16 mouse cellular contexts compared by ENCODE assay signal in the genomic region with DNA sequence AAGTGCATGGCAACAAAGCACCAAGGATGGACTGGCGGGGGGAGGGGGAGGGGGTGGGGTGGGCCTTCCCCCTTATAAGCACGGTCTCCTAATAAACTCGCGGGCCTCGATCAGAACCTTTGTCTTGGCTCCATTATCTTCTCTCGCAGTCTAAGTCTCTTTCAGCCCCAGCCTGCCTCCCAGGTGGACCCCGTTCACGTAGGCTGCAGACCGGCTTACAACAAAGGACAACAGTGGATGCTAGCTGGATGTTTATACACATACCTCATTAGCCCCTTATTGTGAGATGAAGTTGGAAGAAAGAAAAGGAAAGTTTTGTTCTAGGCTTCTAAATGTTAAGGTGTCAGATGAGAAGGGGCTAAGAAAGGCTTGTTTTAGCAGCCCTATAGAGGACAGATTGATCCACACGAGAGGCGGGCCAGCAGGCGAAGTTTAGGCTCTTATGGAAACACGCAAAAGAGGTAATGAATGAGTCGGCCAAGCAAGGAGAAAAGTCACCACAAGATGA.
DNase-seq lines count a peak whose midpoint lies in the region; ATAC-seq lines count a peak whose summit lies in the region.
"Had no signal": no experiment of that assay in that cellular context is flagged by ENCODE, and none has a peak within 500 bp of the region (broad histone marks: within the 10 kb centered on the region; RNA-seq: fewer than 3 reads in every experiment).

No protein-coding gene starts in this region.

- no peak overlapping the region for H3K27ac ChIP-seq in kidney, embryonic 16.5 days (ENCODE audit: low read length)
- no peak overlapping the region for H3K27ac ChIP-seq in forebrain, embryonic 15.5 days (replicated peaks)
- H3K27ac ChIP-seq in limb, embryonic 13.5 days, result no peak overlapping the region
- H3K27ac ChIP-seq in neural tube, embryonic 14.5 days (ENCODE audit: low read depth, low read length), result no peak overlapping the region
- H3K27ac ChIP-seq: intestine, embryonic 15.5 days; lung, embryonic 15.5 days had no signal

- no peak overlapping the region for H3K9ac ChIP-seq in kidney, embryonic 16.5 days (replicated peaks; ENCODE audit: low read length)
- H3K9ac ChIP-seq in forebrain, embryonic 15.5 days (replicated peaks), result no peak overlapping the region
- H3K9ac ChIP-seq in limb, embryonic 13.5 days, result no peak overlapping the region
- H3K9ac ChIP-seq in neural tube, embryonic 14.5 days (replicated peaks; ENCODE audit: low read depth, low read length), result no peak overlapping the region
- H3K9ac ChIP-seq: intestine, embryonic 15.5 days; lung, embryonic 15.5 days had no signal

- no peaks in the 10 kb centered on the region for H3K9me3 ChIP-seq in kidney, embryonic 16.5 days (ENCODE audit: low read length)
- H3K9me3 ChIP-seq in forebrain, embryonic 15.5 days, result no peaks in the 10 kb centered on the region
- no peaks in the 10 kb centered on the region for H3K9me3 ChIP-seq in limb, embryonic 13.5 days
- H3K9me3 ChIP-seq in neural tube, embryonic 14.5 days (ENCODE audit: control insufficient read depth, low read length), result no peaks in the 10 kb centered on the region
- H3K9me3 ChIP-seq: intestine, embryonic 15.5 days; lung, embryonic 15.5 days had no signal

- H3K27me3 ChIP-seq in kidney, embryonic 16.5 days (ENCODE audit: insufficient read depth, low read length), result no peaks in the 10 kb centered on the region
- H3K27me3 ChIP-seq in forebrain, embryonic 15.5 days, result no peaks in the 10 kb centered on the region
- H3K27me3 ChIP-seq in limb, embryonic 13.5 days, result no peaks in the 10 kb centered on the region
- H3K27me3 ChIP-seq in neural tube, embryonic 14.5 days (ENCODE audit: control insufficient read depth, insufficient read depth, low read length), result no peaks in the 10 kb centered on the region
- H3K27me3 ChIP-seq: intestine, embryonic 15.5 days; lung, embryonic 15.5 days had no signal

- DNase-seq in kidney, postnatal 10 days, result no peak
- DNase-seq in heart, adult 9 months (ENCODE audit: low spot score in 2 of 2), result no peak
- no peak for DNase-seq in left cerebral cortex, adult 9 months (ENCODE audit: low spot score in 2 of 2)
- no peak for DNase-seq in kidney, postnatal 36 days
- DNase-seq: cerebellum, adult 8-10 months; gastrocnemius, postnatal 10 days; layer of hippocampus, adult 9-11 months; left cerebral cortex, postnatal 4 days; spleen, adult 18-20 months had no signal

- H3K4me2 ChIP-seq in kidney, embryonic 16.5 days (replicated peaks; ENCODE audit: low read depth, low read length), result peak overlapping the region; percentile 23; the same call in 1 of the 2 replicates
- peak overlapping the region; percentile 32 for H3K4me2 ChIP-seq in forebrain, embryonic 15.5 days (replicated peaks)
- H3K4me2 ChIP-seq in limb, embryonic 13.5 days (replicated peaks), result peak overlapping the region; percentile 38; the same call in 1 of the 2 replicates
- peak overlapping the region; percentile 36 for H3K4me2 ChIP-seq in neural tube, embryonic 14.5 days (ENCODE audit: low read depth, low read length)
- H3K4me2 ChIP-seq: intestine, embryonic 15.5 days; lung, embryonic 15.5 days had no signal

- no peak for ATAC-seq in kidney, embryonic 16.5 days (ENCODE audit: low FRiP score, low TSS enrichment)
- ATAC-seq in forebrain, embryonic 15.5 days (replicated peaks), result 0 out of 2 replicates have a peak, but pooled peaks have one; percentile 54
- ATAC-seq in limb, embryonic 13.5 days (ENCODE audit: low FRiP score, low read depth), result no peak
- peak; percentile 32; the same call in 1 of the 2 replicates for ATAC-seq in neural tube, embryonic 14.5 days (ENCODE audit: low read depth)
- ATAC-seq: intestine, embryonic 15.5 days had no signal

- no peak overlapping the region for H3K4me3 ChIP-seq in kidney, embryonic 16.5 days (ENCODE audit: low read length)
- peak overlapping the region; percentile 6; the same call in 1 of the 2 replicates for H3K4me3 ChIP-seq in forebrain, embryonic 15.5 days
- no peak overlapping the region for H3K4me3 ChIP-seq in limb, embryonic 13.5 days
- H3K4me3 ChIP-seq in neural tube, embryonic 14.5 days (ENCODE audit: low read depth, low read length), result no peak overlapping the region
- H3K4me3 ChIP-seq: erythroblast, embryonic 14.5 days; intestine, embryonic 15.5 days; lung, embryonic 15.5 days had no signal

- 0 out of 2 replicates have a peak, but pooled peaks cover 2% of the 10 kb centered on the region for H3K4me1 ChIP-seq in kidney, embryonic 16.5 days (ENCODE audit: insufficient read depth, low read length)
- peaks cover 8% of the 10 kb centered on the region; the same call in 1 of the 2 replicates for H3K4me1 ChIP-seq in forebrain, embryonic 15.5 days
- H3K4me1 ChIP-seq in limb, embryonic 13.5 days, result peaks cover 12% of the 10 kb centered on the region
- no peaks in the 10 kb centered on the region for H3K4me1 ChIP-seq in neural tube, embryonic 14.5 days (ENCODE audit: control insufficient read depth, insufficient read depth, low read length)
- H3K4me1 ChIP-seq: intestine, embryonic 15.5 days; lung, embryonic 15.5 days had no signal

- WGBS in kidney, embryonic 16.5 days, result 56% methylated on average over 13 of the region's 14 CpGs
- WGBS in forebrain, embryonic 15.5 days, result 11% methylated on average over 14 of the region's 14 CpGs
- 47% methylated on average over 13 of the region's 14 CpGs for WGBS in limb, embryonic 13.5 days
- 30% methylated on average over 14 of the region's 14 CpGs for WGBS in neural tube, embryonic 14.5 days

- no peaks in the 10 kb centered on the region for H3K36me3 ChIP-seq in kidney, embryonic 16.5 days (ENCODE audit: insufficient read depth, low read length)
- H3K36me3 ChIP-seq in forebrain, embryonic 15.5 days, result no peaks in the 10 kb centered on the region
- no peaks in the 10 kb centered on the region for H3K36me3 ChIP-seq in limb, embryonic 13.5 days
- no peaks in the 10 kb centered on the region for H3K36me3 ChIP-seq in neural tube, embryonic 14.5 days (ENCODE audit: control insufficient read depth, insufficient read depth, low read length)
- H3K36me3 ChIP-seq: intestine, embryonic 15.5 days; lung, embryonic 15.5 days had no signal

Comparison
In these comparisons a context has a peak if more than half of its experiments do, and no peak if none do; other contexts are left out.
1. ATAC-seq: peak in forebrain, embryonic 15.5 days (single experiment) and neural tube, embryonic 14.5 days (single experiment); none in kidney, embryonic 16.5 days (single experiment) and limb, embryonic 13.5 days (single experiment).
2. Peak in every context shown above with its lines, with median percentiles within 50 percentile points of each other: H3K4me2 ChIP-seq.